Mouse (Mus musculus) cerebellum, adult 11-12 months (tissue): Measurements from ENCODE around the gene Fbxo33.

Experiments
- DNase-seq: peaks from one replicate; pipeline ENCODE4 v3.0.0; 2022

Gene Fbxo33

DNA sequence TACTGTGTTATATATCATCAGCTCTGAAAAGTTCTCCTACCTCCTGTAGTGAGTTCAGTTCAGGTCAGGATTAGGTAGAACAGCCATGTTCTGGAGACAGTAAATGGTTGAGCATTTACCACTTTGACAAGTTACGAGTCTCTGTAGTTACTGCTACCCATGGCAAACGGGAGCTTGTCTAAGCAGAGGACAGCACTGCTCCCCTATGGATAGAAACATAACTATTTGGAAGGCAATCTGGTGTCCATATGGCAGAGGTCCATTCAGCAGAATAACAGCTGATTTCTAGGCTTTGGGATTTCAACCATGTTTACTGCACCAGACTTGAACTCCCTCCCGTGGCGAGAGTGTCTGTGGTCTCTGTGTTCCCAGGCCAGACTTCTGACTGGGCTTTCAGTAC lies 23.6 kb downstream of the Fbxo33 start:
- peak; percentile 39 for DNase-seq

GRCm38 (mm10) chr12:59195065-59195464 lies 24.5 kb downstream of the Fbxo33 start:
- DNase-seq: no peak

- no peak for DNase-seq
Measured at GRCm38 (mm10) chr12:59194341-59195003, 25.1 kb downstream of the Fbxo33 start.

DNA sequence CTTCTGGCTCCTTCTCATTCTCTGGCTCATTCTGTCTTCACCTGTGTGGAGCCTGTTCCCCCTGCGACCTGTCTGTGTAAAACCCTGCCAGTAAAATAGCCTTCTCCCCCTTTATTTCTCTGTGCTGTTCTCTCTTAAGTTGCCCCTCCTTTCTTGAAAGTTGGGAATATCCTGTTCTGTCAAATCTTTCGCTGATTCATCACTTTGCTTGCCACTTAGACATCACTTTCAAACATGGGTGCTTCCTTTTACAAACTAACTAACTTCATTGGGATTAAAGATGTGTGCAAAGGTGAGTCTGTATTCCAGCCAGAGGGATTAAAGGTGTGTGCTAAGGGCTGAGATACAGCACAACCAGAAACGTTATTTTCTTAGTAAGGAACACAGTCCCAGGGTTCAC lies 25.9 kb downstream of the Fbxo33 start:
- no peak for DNase-seq

DNA sequence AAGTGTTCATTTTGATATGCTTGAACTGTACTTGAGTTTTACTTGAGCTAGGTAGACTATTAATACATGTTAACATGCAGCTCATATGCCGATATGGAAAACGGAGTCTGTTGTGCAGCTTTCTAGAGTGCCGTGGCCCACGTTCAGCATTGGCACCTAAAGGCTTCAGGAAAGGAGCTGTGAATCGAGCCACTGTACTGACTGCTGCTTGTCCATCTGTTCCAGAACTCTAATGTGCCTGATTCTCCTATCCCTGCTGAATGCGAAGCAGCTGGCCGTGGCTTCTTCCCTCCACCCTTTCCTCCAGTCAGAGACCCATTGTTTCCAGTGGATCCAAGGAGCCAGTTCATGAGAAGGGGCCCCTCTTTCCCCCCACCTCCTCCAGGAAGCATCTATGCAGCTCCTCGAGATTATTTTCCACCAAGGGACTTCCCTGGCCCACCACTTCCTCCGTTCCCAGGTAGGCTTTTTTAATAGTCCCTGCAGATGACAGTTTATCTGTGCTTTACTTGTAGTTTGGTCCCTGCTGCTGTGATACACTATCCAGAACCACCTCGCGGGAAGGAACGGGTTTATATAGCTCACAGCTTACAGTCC lies 31.3 kb downstream of the Fbxo33 start:
- no peak for DNase-seq

DNA sequence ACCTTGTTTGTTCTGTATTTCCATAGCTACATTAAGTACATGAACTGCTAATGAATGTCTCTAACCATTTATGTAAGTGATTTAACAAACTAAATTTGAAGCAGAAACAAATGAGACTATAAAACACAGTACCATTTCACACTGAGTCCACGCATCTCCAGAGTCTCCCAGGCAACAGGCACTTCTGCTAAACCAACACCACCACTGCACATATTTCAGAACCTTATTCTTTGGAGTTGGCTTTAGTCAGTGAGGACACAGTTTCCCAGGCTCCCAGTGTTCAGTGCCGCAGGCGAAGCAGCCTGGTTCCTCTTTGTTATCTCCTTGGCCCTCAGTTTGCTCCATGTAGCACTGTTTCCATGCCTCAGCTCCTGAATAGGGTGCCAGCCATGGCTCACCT lies 41.7 kb downstream of the Fbxo33 start:
- no peak for DNase-seq

- DNase-seq: no peak
Measured at GRCm38 (mm10) chr12:59169935-59170334, 49.6 kb downstream of the Fbxo33 start.

GRCm38 (mm10) chr12:59166557-59166956 lies 53.0 kb downstream of the Fbxo33 start:
- no peak for DNase-seq

DNA sequence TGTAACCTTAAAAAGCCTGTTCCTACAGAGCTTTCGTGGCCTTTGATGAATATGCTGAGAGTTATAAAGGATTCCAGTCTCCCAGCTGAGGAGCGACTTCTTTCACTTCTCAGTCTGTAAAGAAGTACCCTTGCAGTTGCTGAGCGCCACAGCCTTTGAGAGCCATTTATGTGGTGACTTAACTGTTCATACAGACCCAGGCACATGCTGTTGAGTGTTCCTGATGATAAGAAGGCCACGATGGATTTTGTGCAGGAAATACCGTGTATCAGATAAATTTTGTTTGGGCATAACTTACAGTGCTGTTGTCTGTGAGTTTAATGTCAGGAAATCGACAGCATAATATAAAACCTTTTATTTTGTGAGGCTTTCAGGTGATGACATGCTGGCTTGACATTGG lies 55.0 kb downstream of the Fbxo33 start:
- no peak for DNase-seq

GRCm38 (mm10) chr12:59162797-59163196 lies 56.7 kb downstream of the Fbxo33 start:
- DNase-seq: no peak

DNA sequence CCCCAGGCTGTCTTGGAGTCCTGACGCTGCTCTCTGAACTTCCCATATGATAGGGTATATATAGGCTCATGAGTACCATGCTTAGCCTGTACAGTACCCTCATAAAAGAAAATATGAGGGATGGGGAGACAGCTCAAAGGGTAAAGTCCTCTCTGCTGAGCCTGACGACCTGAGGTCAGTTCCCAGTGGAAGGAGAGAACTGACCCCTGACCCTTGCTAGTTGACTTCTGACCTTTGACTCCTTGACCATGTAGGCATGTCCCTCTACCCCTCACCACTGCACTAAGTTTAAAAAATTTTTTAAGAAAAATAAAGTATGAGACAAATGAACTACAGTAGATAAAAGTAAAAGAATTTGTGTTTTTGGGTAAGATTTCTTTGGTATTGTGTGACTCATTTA lies 58.4 kb downstream of the Fbxo33 start:
- no peak for DNase-seq
